Mouse (Mus musculus) gastrocnemius, postnatal 14 days (tissue): ENCODE results near the gene Chd9. TPM values are rescaled to one million over a fixed set of nuclear protein-coding genes. Genes with fewer than 3 reads are reported as not detected.

Source experiments
- microRNA-seq, 2 experiments: library from miRNA; unstranded; fragments of <30 nt; microRNA quantifications; one replicate each; pipeline ENCODE4 v1.2.0; 2021
- total RNA-seq, 2 experiments: library from RNA; stranded (reverse); gene quantifications; 2 replicates each; pipeline ENCODE4 v1.2.3; 2021

The Chd9 gene
- total RNA-seq, 2 experiments from 2014 or later: 41.1 to 76.7 TPM

Small RNA genes within 50 kb of the gene (microRNA-seq; reads per million reads assigned to microRNA genes)
- gene Gm44382: 0 reads per million in 2 experiments

Other genes starting within 250 kb of the Chd9 start
- gene Gm19935, start 11.0 kb upstream of the Chd9 start, total RNA-seq: not detected
- 10 to 100 TPM; 18.6 to 23.8 TPM for gene Rbl2, start 241.7 kb downstream of the Chd9 start, total RNA-seq